Mouse (Mus musculus) stomach, embryonic 15.5 days (tissue): ENCODE measurements at regions not wholly inside any gene's neighbourhood (a gene's known extent, or its start where the extent isn't known, plus 50 kb on each side); places are given as distances from the start of the nearest gene placed in this dataset.

ENCODE experiments used
- ATAC-seq: fragments of 200-750 bp; cut with Nextera tagmentation; 2 replicates; pipeline ENCODE4 v1.8.0; 2017; ENCODE audit warnings: low read depth, moderate number of reproducible peaks, moderate TSS enrichment; ENCODE audit not compliant: insufficient read depth, low FRiP score
- H3K27ac ChIP-seq: fragments of 300-500 bp; sonication (generic); 2 replicates; pipeline ENCODE4 v1.5.1; 2015; ENCODE audit warnings: mild to moderate bottlenecking, inconsistent platforms
- H3K27me3 ChIP-seq: fragments of 300-500 bp; sonication (generic); replicated peaks from 2 replicates; pipeline ENCODE4 v1.6.1; 2015; ENCODE audit warnings: inconsistent platforms
- H3K36me3 ChIP-seq: fragments of 300-500 bp; sonication (generic); 2 replicates; pipeline ENCODE4 v1.6.1; 2015; ENCODE audit warnings: inconsistent platforms
- H3K4me1 ChIP-seq: fragments of 300-500 bp; sonication (generic); 2 replicates; pipeline ENCODE4 v1.6.1; 2015; ENCODE audit warnings: inconsistent platforms
- H3K4me2 ChIP-seq: fragments of 300-500 bp; sonication (generic); 2 replicates; pipeline ENCODE4 v1.6.1; 2015; ENCODE audit warnings: mild to moderate bottlenecking, inconsistent platforms
- H3K4me3 ChIP-seq: fragments of 300-500 bp; sonication (generic); replicated peaks from 2 replicates; pipeline ENCODE4 v1.5.1; 2015; ENCODE audit warnings: inconsistent platforms
- H3K9ac ChIP-seq: fragments of 300-500 bp; sonication (generic); 2 replicates; pipeline ENCODE4 v1.6.1; 2015; ENCODE audit warnings: inconsistent platforms
- H3K9me3 ChIP-seq: fragments of 300-500 bp; sonication (generic); 2 replicates; pipeline ENCODE4 v1.6.1; 2016; ENCODE audit warnings: inconsistent platforms
- WGBS: fragments of 180-500 bp; shearing (Covaris S2); methylation state at CpG from one replicate; pipeline ENCODE4 v1.1.7; 2015; 5-methylcytosine and 5-hydroxymethylcytosine counted together

- WGBS, result 81% methylated on average over 2 of the region's 2 CpGs
- Histone ChIP-seq H3K4me1 (no peaks in the 10 kb centered on the region), H3K9ac (no peak overlapping the region), H3K4me2 (no peak overlapping the region), H3K4me3 (no peak overlapping the region), H3K36me3 (no peaks in the 10 kb centered on the region), H3K27ac (no peak overlapping the region), H3K9me3 (no peaks in the 10 kb centered on the region), H3K27me3 (no peaks in the 10 kb centered on the region)
- no peak for ATAC-seq
Observed at GRCm38 (mm10) chr8:92005091-92005490, 203.2 kb upstream of the Irx3 start.

GRCm38 (mm10) chr8:92004532-92004931 lies 202.7 kb upstream of the Irx3 start:
- 73% methylated on average over 10 of the region's 10 CpGs for WGBS
- Histone ChIP-seq H3K27me3 (no peaks in the 10 kb centered on the region), H3K9me3 (no peaks in the 10 kb centered on the region), H3K36me3 (no peaks in the 10 kb centered on the region), H3K4me3 (no peak overlapping the region), H3K9ac (no peak overlapping the region), H3K4me2 (no peak overlapping the region), H3K4me1 (no peaks in the 10 kb centered on the region), H3K27ac (no peak overlapping the region)
- no peak for ATAC-seq

GRCm38 (mm10) chr8:92000368-92000767 lies 198.5 kb upstream of the Irx3 start:
- 95% methylated on average over 1 of the region's 1 CpGs for WGBS
- Histone ChIP-seq H3K9ac (no peak overlapping the region), H3K4me3 (no peak overlapping the region)

GRCm38 (mm10) chr8:91999661-92000060 lies 197.8 kb upstream of the Irx3 start:
- WGBS, result 78% methylated on average over 5 of the region's 5 CpGs
- Histone ChIP-seq H3K36me3 (no peaks in the 10 kb centered on the region), H3K9me3 (no peaks in the 10 kb centered on the region), H3K27ac (no peak overlapping the region), H3K27me3 (no peaks in the 10 kb centered on the region), H3K4me3 (no peak overlapping the region), H3K4me1 (0 out of 2 replicates have a peak, but pooled peaks cover 3% of the 10 kb centered on the region), H3K4me2 (no peak overlapping the region), H3K9ac (no peak overlapping the region)
- no peak for ATAC-seq

More at GRCm38 (mm10) chr8:92000368-92000767, 198.5 kb upstream of the Irx3 start:
- no peaks in the 10 kb centered on the region for H3K9me3 ChIP-seq
- H3K4me2 ChIP-seq, result no peak overlapping the region
- H3K4me1 ChIP-seq, result 0 out of 2 replicates have a peak, but pooled peaks cover 3% of the 10 kb centered on the region
- ATAC-seq, result no peak
- H3K27me3 ChIP-seq, result no peaks in the 10 kb centered on the region
- no peak overlapping the region for H3K27ac ChIP-seq
- H3K36me3 ChIP-seq, result no peaks in the 10 kb centered on the region

GRCm38 (mm10) chr8:91999189-91999588 lies 197.3 kb upstream of the Irx3 start:
- no peak overlapping the region for H3K4me2 ChIP-seq
- no peak overlapping the region for H3K9ac ChIP-seq
- no peaks in the 10 kb centered on the region for H3K9me3 ChIP-seq
- ATAC-seq, result no peak
- no peak overlapping the region for H3K27ac ChIP-seq
- no peaks in the 10 kb centered on the region for H3K36me3 ChIP-seq
- 0 out of 2 replicates have a peak, but pooled peaks cover 3% of the 10 kb centered on the region for H3K4me1 ChIP-seq
- 80% methylated on average over 2 of the region's 2 CpGs for WGBS
- no peak overlapping the region for H3K4me3 ChIP-seq
- H3K27me3 ChIP-seq, result no peaks in the 10 kb centered on the region

GRCm38 (mm10) chr8:91997892-91998189 lies 196.0 kb upstream of the Irx3 start:
- Histone ChIP-seq H3K4me2 (no peak overlapping the region), H3K4me1 (0 out of 2 replicates have a peak, but pooled peaks cover 3% of the 10 kb centered on the region), H3K27me3 (0 out of 2 replicates have a peak, but pooled peaks cover 5% of the 10 kb centered on the region), H3K9me3 (no peaks in the 10 kb centered on the region), H3K9ac (no peak overlapping the region), H3K36me3 (no peaks in the 10 kb centered on the region), H3K4me3 (no peak overlapping the region), H3K27ac (no peak overlapping the region)
- ATAC-seq, result no peak

- 0 out of 2 replicates have a peak, but pooled peaks cover 3% of the 10 kb centered on the region for H3K4me1 ChIP-seq
- no peak overlapping the region for H3K9ac ChIP-seq
- no peaks in the 10 kb centered on the region for H3K9me3 ChIP-seq
- no peak overlapping the region for H3K4me2 ChIP-seq
- 62% methylated on average over 26 of the region's 26 CpGs for WGBS
- H3K27me3 ChIP-seq, result peaks cover 8% of the 10 kb centered on the region; the same call in 1 of the 2 replicates
- ATAC-seq, result no peak
- no peak overlapping the region for H3K4me3 ChIP-seq
- H3K36me3 ChIP-seq, result no peaks in the 10 kb centered on the region
- no peak overlapping the region for H3K27ac ChIP-seq
Observed at GRCm38 (mm10) chr8:91997023-91997891, 195.4 kb upstream of the Irx3 start.

GRCm38 (mm10) chr8:91996305-91997022 lies 194.6 kb upstream of the Irx3 start:
- Histone ChIP-seq H3K36me3 (no peaks in the 10 kb centered on the region), H3K4me3 (no peak overlapping the region), H3K9ac (no peak overlapping the region), H3K4me1 (0 out of 2 replicates have a peak, but pooled peaks cover 3% of the 10 kb centered on the region), H3K27ac (no peak overlapping the region), H3K4me2 (no peak overlapping the region), H3K9me3 (no peaks in the 10 kb centered on the region), H3K27me3 (peaks cover 9% of the 10 kb centered on the region; the same call in 1 of the 2 replicates)
- 52% methylated on average over 10 of the region's 10 CpGs for WGBS
- ATAC-seq, result no peak

- no peak for ATAC-seq
- Histone ChIP-seq H3K36me3 (no peaks in the 10 kb centered on the region), H3K4me3 (no peak overlapping the region), H3K4me2 (no peak overlapping the region), H3K4me1 (0 out of 2 replicates have a peak, but pooled peaks cover 3% of the 10 kb centered on the region), H3K27ac (no peak overlapping the region), H3K9ac (no peak overlapping the region), H3K9me3 (no peaks in the 10 kb centered on the region), H3K27me3 (peaks cover 9% of the 10 kb centered on the region; the same call in 1 of the 2 replicates)
- 49% methylated on average over 9 of the region's 9 CpGs for WGBS
Observed at GRCm38 (mm10) chr8:91995407-91996144, 193.7 kb upstream of the Irx3 start.

GRCm38 (mm10) chr8:91991542-91992452 lies 189.9 kb upstream of the Irx3 start:
- Histone ChIP-seq H3K4me3 (no peak overlapping the region), H3K9me3 (no peaks in the 10 kb centered on the region), H3K9ac (no peak overlapping the region), H3K4me1 (no peaks in the 10 kb centered on the region), H3K4me2 (peak overlapping the region; percentile 33; the same call in 1 of the 2 replicates), H3K27me3 (peaks cover 9% of the 10 kb centered on the region; the same call in 1 of the 2 replicates), H3K27ac (no peak overlapping the region), H3K36me3 (no peaks in the 10 kb centered on the region)
- no peak for ATAC-seq
- WGBS, result 45% methylated on average over 25 of the region's 25 CpGs

- no peak overlapping the region for H3K4me3 ChIP-seq
- no peak overlapping the region for H3K4me2 ChIP-seq
- H3K36me3 ChIP-seq, result no peaks in the 10 kb centered on the region
- peaks cover 9% of the 10 kb centered on the region; the same call in 1 of the 2 replicates for H3K27me3 ChIP-seq
- ATAC-seq, result no peak
- H3K9me3 ChIP-seq, result no peaks in the 10 kb centered on the region
- no peak overlapping the region for H3K9ac ChIP-seq
- 37% methylated on average over 5 of the region's 5 CpGs for WGBS
- H3K4me1 ChIP-seq, result no peaks in the 10 kb centered on the region
- H3K27ac ChIP-seq, result no peak overlapping the region
Observed at GRCm38 (mm10) chr8:91990952-91991351, 189.1 kb upstream of the Irx3 start.
